Mouse (Mus musculus): ENCODE results near the gene Btg1-ps1.
"Not testable (repeated sequence)": the region's sequence is repeated elsewhere in the genome, so short reads cannot be mapped to it uniquely, and the experiment has no call there.

Btg1-ps1 gene

DNA sequence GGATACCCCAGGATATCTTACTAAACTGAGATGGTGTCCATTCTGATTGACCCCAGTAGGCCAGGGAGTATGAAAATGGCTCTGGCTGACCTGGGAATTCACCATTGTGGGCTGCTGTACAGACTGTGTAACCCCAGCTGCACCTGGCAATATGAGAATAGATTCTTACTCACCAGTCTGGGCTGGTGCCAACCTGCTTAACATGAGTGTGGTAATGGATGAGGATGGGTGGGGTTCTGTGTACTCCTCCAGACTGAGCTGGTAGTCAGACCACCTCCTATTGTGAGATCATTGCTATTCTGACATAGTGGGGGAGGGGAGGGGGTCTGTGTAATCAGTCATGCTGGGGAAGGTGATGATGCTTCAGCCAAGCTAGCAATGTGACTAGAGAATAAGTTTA lies at the start of gene Btg1-ps1:
Btg1-ps1 (minus strand) TSS at position 219 of the 400 bp plus-strand sequence.
- CTCF ChIA-PET, POLR2A ChIA-PET: not testable (repeated sequence)

DNA sequence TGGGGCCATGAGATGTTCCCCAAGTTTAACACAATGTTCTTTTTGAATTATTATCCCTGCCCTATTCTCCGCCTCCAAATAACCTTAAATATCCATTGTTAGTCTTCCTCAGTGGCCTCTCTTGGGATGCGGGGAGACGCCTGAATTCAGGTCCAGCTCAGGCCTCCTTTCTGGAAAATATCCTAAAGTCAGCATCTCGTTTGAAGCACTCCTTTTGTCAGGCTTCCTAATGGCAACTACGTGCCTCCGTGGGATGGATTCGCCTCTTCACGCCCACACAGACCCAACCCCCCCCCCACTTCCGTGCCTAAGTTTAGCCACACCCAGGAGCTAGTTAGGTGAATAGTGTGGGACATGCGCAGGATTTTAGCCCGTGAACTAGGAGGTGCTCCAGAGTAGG lies 47.6 kb upstream of the Btg1-ps1 start, which contains the start of gene Rhox10:
Rhox10 (plus strand) TSS at position 301 of the 400 bp plus-strand sequence.
- CTCF ChIA-PET = interaction anchor here in 3 of 4 experiments (0.6 to 0.9 kb wide), 6 partner anchors 17 to 1514 kb away, joined by 3 to 8 read pairs (median 4); no protein-coding TSS in a partner anchor
- POLR2A ChIA-PET = interaction anchor here in 1 of 4 experiments (0.6 kb wide), 1 partner anchor 1350 kb away, joined by 3 read pairs; no protein-coding TSS in a partner anchor

GRCm38 (mm10) chrX:38061544-38061943 lies 42.9 kb upstream of the Btg1-ps1 start:
- ChIA-PET POLR2A (no interaction called here), CTCF (no interaction called here)

GRCm38 (mm10) chrX:38043014-38043413 lies 24.4 kb upstream of the Btg1-ps1 start, which contains the start of gene Btg1-ps2:
Gene Btg1-ps2, minus strand, starts transcription at chrX:38043114.
- CTCF ChIA-PET, POLR2A ChIA-PET: not testable (repeated sequence)

- ChIA-PET POLR2A (no interaction called here), CTCF (no interaction called here)
Measured at GRCm38 (mm10) chrX:38039666-38040065, 21.1 kb upstream of the Btg1-ps1 start.

DNA sequence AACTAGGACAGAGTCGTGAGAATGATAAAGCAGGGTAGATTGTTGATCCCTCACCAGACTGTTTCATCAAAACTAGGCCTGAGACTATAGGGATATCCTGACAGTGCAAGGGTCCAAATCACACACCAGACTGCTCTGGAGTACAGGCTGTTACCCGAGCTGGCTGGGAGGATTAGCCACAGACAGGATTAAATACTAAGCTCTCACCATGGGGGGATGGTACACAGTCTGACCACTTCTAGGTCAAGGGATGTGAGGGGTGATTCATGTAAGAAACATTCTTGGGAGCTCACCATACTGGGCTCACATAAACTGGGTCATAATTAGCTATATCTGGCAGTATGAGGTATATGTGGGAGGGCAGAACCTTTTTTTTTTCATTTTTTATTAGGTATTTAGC lies 15.2 kb upstream of the Btg1-ps1 start:
- POLR2A ChIA-PET = no interaction called here

GRCm38 (mm10) chrX:38008756-38009155 lies 9.9 kb downstream of the Btg1-ps1 start:
- ChIA-PET CTCF (interaction anchor here in 1 of 4 experiments (0.6 kb wide), 1 partner anchor 55 kb away, joined by 3 read pairs; no protein-coding TSS in a partner anchor), POLR2A (interaction anchor here in 2 of 4 experiments (0.6 kb wide), 2 partner anchors 810 to 1112 kb away, joined by 3 read pairs; no protein-coding TSS in a partner anchor)

More for the DNA sequence above, 15.2 kb upstream of the Btg1-ps1 start:
- CTCF ChIA-PET = no interaction called here

Data from embryonic stem cell, embryonic (primary cell).